Mouse (Mus musculus): ENCODE data around the gene Nle1.
"Not testable (repeated sequence)": the region's sequence is repeated elsewhere in the genome, so short reads cannot be mapped to it uniquely, and the experiment has no call there.

The Nle1 gene

GRCm38 (mm10) chr11:82907651-82908607, at the start of gene Nle1:
Nle1 (minus strand) TSS chr11:82908411.
- peak; percentile 96 for DNase-seq

DNA sequence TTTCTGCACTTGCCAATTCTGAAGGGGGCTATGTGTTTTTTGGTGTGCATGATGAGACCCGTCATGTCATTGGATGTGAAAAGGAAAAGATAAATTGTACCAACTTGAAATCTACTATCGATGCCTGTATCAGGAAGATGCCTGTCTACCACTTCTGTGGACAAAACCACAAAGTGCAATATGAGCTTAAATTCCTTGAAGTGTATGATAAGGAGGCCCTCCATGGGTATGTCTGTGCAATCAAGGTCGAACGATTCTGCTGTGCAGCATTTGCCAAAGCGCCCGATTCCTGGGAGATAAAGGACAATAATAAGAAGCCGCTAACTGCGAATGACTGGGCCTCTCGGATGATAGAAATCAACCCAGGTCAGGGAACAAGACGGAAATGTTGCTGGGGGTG, 48.7 kb upstream of the Nle1 start:
- DNase-seq, result no peak

DNA sequence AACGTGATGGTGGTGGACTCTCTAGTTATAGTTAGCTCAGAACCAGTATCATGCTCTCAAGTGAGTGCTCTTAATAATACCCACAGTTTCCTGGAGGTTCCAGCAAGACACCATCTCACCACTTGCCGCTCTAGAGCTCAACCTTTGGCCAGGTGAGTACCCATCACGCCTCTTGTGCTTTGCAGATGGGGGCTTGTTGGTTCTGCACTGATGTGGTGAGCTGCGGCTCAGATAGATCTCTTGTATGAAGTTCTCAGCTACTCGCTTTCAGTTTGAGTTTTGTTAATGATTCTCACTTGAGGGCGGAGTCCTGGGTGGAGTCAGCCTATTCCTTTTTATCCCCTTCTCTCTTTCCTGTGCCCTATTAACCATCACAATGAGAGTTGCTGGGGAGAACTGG, 46.4 kb upstream of the Nle1 start:
- DNase-seq, result no peak

DNA sequence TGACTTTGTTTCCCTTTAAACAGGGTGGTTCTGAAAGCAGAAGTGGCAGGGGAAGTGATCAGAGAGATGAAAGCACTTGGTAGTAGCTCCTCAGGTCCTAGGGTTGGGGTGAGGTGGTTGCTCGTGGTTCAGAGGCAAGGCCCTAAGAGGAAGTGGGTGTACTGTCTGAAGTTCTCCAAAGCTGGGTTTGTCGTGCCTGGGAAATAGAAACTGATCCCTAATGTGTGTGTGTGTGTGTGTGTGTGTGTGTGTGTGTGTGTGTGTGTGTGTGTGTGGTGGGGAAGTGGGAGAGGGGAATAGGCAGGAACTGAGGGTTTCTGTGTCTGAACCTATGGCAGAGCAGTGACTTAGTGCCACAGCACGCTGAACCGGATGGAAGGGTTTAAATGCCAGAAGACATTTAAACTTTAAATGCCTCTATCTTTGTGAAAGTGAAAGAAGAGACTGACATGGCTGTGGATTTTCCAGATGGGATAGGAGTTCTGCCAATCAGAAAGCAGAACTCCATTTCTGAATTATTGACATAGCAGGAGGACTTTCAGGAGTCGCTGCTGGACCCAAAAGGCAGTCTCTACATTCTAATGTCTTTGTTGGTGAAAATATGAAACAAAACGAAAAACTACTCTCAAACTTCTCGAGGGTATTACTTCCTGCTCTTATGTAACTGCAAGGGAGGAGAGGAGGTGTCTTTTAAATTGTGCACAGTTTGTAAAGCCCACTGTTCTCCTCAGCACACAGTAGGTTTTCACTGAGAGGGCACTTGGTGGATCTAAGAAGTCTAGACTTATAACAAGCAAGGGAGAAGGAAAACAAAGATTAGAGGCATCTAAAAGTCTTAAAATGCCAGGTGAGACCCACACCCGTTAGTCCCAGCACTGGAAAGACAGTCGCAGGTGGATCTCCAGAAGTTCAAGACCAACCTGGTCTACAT, 44.7 kb upstream of the Nle1 start:
- no peak for DNase-seq

GRCm38 (mm10) chr11:82951865-82952611, 43.8 kb upstream of the Nle1 start:
- no peak for DNase-seq

- no peak for DNase-seq
Observed at GRCm38 (mm10) chr11:82950736-82951481, 42.7 kb upstream of the Nle1 start, which contains the start of gene Slfn5. Slfn5 (plus strand) TSS chr11:82951349.

DNA sequence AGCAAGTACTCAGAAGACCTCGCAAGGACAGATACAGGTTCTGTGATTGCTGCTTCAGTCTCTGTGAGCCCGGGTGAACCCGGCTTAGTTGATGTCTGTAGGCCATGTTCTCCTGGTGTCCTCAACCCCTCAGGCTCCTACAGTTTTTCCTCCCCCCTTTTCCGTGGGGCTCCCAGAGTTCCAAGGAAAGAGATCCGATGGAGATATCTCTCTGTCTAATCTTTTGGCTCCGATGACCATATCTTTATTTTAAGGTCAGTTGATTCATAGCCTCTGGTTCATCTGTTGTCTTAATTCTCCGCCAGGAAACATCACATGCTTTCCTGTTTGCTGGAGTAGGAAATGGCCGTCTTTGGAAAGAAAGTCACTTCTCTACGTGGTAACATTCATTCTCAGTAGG, 40.8 kb upstream of the Nle1 start:
- no peak for DNase-seq

GRCm38 (mm10) chr11:82947457-82947856, 39.2 kb upstream of the Nle1 start:
- DNase-seq, result no peak

DNA sequence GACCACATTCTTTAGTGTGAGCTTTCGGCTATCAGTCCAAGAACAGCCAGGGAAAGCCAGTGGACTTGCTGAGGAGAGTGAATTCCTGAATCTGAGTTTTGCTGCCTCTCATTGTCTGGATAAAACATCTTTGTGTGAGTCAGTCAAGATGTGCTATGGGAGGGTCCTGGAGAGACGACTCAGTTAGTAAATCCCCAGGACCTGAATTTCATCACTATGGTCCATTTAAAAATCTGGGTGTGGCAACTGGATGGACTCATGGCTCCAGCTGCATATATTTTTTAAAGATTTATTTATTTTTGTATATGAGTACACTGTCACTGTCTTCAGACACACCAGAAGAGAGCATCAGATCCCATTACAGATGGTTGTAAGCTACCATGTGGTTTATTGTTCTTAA, 37.4 kb upstream of the Nle1 start:
- no peak for DNase-seq

DNA sequence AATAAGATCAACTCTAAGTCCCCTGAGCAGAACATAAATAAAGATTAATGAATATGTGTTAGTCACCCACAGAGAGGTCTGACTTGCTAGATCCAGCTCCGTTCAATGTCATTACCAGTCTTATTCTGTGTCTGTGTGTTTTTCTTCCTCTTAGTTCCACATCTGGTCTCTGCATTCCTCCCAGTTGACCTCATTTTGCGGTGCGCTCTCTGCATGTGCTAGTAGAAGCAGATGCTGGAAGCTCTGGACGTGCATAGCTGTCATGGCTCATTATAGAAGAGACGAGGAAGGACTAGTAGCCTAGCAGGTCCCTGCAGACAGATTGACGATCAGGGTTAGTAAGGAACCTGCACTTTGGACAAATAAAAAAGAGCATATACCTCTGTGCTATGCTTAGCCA, 35.1 kb upstream of the Nle1 start:
- DNase-seq, result no peak

GRCm38 (mm10) chr11:82933186-82933585, 25.0 kb upstream of the Nle1 start:
- no peak for DNase-seq

- not testable (repeated sequence) for DNase-seq
Observed at GRCm38 (mm10) chr11:82931671-82932450, 23.6 kb upstream of the Nle1 start.

- DNase-seq, result not testable (repeated sequence)
Observed at GRCm38 (mm10) chr11:82931161-82931560, 22.9 kb upstream of the Nle1 start.

- DNase-seq, result not testable (repeated sequence)
Observed at GRCm38 (mm10) chr11:82930391-82930955, 22.3 kb upstream of the Nle1 start.

GRCm38 (mm10) chr11:82929633-82929950, 21.4 kb upstream of the Nle1 start:
- DNase-seq, result no peak

DNA sequence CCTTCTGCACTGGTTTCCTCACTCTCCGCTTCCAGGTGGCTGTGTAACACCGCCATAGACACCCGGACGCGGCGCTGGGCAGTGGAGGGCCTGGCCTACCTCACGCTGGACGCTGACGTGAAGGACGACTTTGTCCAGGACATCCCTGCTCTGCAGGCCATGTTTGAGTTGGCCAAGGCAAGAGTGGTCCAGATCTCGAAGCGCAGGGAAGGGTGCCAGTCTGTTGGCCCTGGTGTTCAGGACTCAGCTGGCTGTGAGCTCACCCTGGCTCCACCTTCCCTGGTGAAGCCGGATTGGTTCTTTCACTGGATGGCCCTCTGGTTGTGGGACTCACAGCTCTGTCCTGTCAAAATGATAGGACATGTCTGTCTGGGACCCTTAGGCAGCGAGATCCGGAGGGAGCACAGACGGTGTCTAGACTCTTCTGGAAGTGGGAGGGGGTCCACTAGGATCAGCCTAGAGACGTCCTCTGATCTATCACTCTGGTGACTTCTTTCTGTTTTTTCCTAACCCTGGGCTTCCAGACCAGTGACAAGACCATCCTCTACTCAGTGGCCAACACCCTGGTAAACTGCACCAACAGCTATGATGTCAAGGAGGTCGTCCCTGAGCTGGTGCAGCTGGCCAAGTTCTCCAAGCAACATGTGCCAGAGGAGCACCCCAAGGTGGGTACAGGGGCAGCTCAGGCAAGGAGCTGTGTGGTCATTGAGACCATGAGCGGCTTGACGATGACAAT, 20.9 kb upstream of the Nle1 start:
- DNase-seq, result no peak

- DNase-seq, result not testable (repeated sequence)
Observed at GRCm38 (mm10) chr11:82923910-82924309, 15.7 kb upstream of the Nle1 start.

GRCm38 (mm10) chr11:82921691-82922090, 13.5 kb upstream of the Nle1 start:
- DNase-seq, result no peak

DNA sequence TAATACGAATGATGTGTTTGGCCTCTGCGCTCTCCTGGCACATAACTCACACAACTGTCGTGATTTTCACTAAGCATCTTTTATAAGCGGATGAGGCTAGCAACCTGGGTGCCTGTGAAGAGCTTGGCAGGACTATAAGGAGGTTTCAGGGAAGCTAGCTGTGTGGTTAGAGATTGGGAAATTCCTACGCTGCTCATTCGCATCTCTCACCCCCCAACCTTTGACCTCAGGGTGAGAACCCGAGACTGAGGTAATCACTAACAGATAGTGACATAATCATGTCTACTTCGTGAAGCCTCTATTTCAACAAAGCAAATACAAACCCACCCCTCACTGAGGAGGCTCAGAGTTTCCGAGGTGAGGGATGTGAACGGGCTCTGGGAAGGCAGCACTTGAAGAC, 12.6 kb upstream of the Nle1 start:
- no peak for DNase-seq

DNA sequence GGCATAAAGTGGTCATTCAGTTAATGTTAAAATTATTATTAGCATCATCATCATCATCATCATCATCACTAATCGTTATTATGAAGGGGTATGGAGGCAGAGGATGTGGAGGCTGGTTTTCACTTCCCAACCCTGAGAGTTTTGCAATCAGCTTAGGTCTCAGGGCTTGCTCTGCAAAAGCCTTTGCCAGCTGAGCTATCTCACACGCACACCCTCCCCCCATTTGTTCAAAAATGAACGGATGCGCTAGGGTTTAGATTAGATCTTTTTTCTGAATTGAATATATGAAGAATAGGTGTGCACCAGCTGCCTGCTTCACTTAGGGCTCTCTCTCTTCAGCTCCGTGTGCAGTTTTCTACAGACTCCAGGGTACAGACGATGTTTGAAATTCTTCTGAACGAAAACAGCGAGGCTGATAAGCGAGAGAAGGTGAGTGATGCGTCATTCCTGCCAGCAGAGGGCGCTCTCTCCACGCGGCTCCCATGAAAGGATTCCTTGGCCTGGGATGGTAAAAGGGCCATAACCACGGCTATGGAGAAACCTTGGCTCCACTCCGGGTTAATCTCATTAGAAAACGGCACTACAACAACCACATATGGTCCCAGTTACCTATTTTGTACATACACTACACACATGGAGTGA, 6.6 kb upstream of the Nle1 start:
- peak; percentile 80 for DNase-seq

Measured in right cerebral cortex, postnatal 14 days (tissue).